Mouse (Mus musculus): ENCODE results near the gene 1600002K03Rik.

Gene 1600002K03Rik

DNA sequence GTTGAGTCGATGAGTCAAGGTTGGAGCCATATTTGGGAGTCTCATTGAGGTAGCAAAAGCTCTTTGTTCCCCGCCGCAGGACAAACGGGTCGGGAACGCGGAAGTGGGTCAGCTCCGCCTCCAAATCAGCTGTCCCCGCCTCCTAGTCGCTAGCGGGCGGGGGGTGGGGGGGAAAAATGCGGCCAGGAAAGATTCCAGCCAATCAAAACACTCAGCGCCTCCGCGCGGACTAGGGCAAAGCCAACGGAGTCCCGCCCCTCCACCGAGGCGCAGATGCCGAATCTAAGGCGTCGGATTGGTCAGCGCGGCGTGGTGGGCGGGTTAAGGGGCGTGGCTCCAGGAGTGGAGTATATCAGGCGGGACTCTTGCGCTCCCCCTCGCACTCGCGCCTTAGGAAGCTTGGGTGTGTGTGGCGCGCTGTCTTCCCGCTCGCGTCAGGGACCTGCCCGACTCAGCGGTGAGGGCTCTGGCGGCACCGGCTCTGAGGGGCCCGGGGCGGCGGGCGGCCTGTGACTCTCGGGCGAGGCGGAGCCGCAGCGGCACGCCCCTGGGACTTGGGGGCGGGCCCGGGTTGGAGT is 5.2 kb upstream of the 1600002K03Rik start:
- H3K4me3 ChIP-seq (replicated peaks; ENCODE audit: low read length), result peak overlapping the region; percentile 95
- TF ChIP-seq CTCF (conservative IDR thresholded peaks at IDR 0.05; ENCODE audit: low read length), result no peak
- TF ChIP-seq NANOG (IDR thresholded peaks at IDR 0.05; ENCODE audit: borderline replicate concordance, low read length), result no peak
- TF ChIP-seq POU5F1 (IDR thresholded peaks at IDR 0.05; ENCODE audit: borderline replicate concordance, low read length), result no peak

DNA sequence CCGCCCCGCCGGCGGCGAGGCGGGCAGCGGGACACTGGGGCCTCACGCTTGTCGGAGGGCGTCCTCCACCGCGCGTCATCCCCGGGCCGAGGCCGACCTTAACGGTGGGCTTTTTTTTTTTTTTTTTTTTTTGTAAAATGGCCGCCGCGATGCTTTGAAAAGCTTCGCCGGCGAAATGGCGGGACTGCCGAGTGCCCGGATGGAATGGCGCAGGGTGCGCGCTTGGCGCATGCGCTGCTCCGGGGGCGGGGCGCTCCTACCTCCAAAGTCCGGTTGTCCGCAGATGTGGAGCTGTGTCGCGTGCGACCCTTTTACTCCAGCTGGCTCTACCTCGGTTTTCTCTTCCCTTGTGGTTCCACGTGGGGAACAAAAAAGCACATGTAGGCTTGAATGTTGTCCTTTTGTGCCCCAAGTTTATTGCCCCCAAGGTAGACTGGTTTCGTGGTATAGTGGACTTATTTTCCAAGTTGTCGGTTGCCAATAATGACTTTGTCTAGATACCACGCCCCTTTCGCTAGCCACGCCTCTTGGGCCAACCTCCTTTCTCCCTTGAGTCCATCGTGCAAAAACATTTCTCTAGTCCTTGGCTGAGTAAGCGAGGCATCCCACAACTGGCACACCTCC is 4.6 kb upstream of the 1600002K03Rik start:
- TF ChIP-seq CTCF (conservative IDR thresholded peaks at IDR 0.05; ENCODE audit: low read length) (no peak), NANOG (IDR thresholded peaks at IDR 0.05; ENCODE audit: borderline replicate concordance, low read length) (no peak), POU5F1 (IDR thresholded peaks at IDR 0.05; ENCODE audit: borderline replicate concordance, low read length) (no peak)

More for the DNA sequence above, 5.2 kb upstream of the 1600002K03Rik start:
- no peaks in the 10 kb centered on the region for H3K9me3 ChIP-seq (ENCODE audit: low read length)
- no peaks in the 10 kb centered on the region for H3K27me3 ChIP-seq (ENCODE audit: insufficient read depth, low read length)
- peaks cover 87% of the 10 kb centered on the region for H3K4me1 ChIP-seq (replicated peaks; ENCODE audit: low read depth, low read length)
- peaks cover 39% of the 10 kb centered on the region for H3K36me3 ChIP-seq (ENCODE audit: insufficient read depth, low read length)

DNA sequence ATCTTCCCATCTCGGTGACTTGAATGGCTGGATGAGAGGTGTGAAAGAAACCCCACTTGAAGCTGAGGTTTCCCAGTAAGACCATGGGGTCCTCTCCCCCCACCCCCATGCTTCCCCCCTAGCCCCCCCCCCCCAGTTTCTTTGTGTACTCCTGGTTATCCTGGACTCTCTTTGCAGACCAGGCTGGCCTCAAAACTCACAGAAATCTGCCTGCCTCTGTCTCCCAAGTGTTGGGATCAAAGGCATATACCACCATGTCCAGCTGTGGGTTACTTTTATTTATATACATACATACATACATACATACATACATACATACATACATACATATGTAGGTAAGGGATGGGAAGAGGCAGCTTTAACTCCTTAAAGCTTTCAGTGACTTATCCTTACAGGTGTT is 3.7 kb upstream of the 1600002K03Rik start:
- TF ChIP-seq NANOG (IDR thresholded peaks at IDR 0.05; ENCODE audit: borderline replicate concordance, low read length) (no peak), POU5F1 (IDR thresholded peaks at IDR 0.05; ENCODE audit: borderline replicate concordance, low read length) (no peak), CTCF (conservative IDR thresholded peaks at IDR 0.05; ENCODE audit: low read length) (no peak)

More for the DNA sequence above, 4.6 kb upstream of the 1600002K03Rik start:
- no peaks in the 10 kb centered on the region for H3K27me3 ChIP-seq (ENCODE audit: insufficient read depth, low read length)
- peaks cover 39% of the 10 kb centered on the region for H3K36me3 ChIP-seq (ENCODE audit: insufficient read depth, low read length)
- H3K4me1 ChIP-seq (replicated peaks; ENCODE audit: low read depth, low read length), result peaks cover 81% of the 10 kb centered on the region
- peak overlapping the region; percentile 95 for H3K4me3 ChIP-seq (replicated peaks; ENCODE audit: low read length)
- H3K9me3 ChIP-seq (ENCODE audit: low read length), result no peaks in the 10 kb centered on the region

DNA sequence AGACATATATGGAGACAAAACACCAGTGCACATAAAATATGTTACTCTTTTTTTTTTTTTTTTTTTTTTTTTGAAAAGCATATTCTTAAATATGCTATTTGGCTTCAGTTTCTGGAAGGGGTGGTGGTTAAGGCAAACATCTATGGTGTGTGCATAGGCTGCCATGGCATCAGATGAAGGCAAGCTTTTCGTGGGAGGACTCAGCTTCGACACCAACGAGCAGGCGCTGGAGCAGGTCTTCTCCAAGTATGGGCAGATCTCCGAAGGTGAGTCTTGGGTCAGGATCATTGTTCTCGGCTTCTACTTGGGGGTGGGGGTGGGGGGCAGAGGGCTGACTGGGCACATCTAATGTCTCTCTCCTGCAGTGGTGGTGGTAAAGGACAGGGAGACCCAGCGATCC is 3.1 kb upstream of the 1600002K03Rik start:
- TF ChIP-seq CTCF (conservative IDR thresholded peaks at IDR 0.05; ENCODE audit: low read length) (no peak), NANOG (IDR thresholded peaks at IDR 0.05; ENCODE audit: borderline replicate concordance, low read length) (no peak), POU5F1 (IDR thresholded peaks at IDR 0.05; ENCODE audit: borderline replicate concordance, low read length) (no peak)
- Histone ChIP-seq H3K4me3 (replicated peaks; ENCODE audit: low read length) (peak overlapping the region; percentile 83), H3K9me3 (ENCODE audit: low read length) (no peaks in the 10 kb centered on the region), H3K27me3 (ENCODE audit: insufficient read depth, low read length) (no peaks in the 10 kb centered on the region), H3K36me3 (ENCODE audit: insufficient read depth, low read length) (peaks cover 46% of the 10 kb centered on the region), H3K4me1 (replicated peaks; ENCODE audit: low read depth, low read length) (peaks cover 80% of the 10 kb centered on the region)

More for the DNA sequence above, 3.7 kb upstream of the 1600002K03Rik start:
- Histone ChIP-seq H3K27me3 (ENCODE audit: insufficient read depth, low read length) (no peaks in the 10 kb centered on the region), H3K9me3 (ENCODE audit: low read length) (no peaks in the 10 kb centered on the region), H3K4me3 (replicated peaks; ENCODE audit: low read length) (peak overlapping the region; percentile 95), H3K36me3 (ENCODE audit: insufficient read depth, low read length) (peaks cover 40% of the 10 kb centered on the region), H3K4me1 (replicated peaks; ENCODE audit: low read depth, low read length) (peaks cover 80% of the 10 kb centered on the region)

DNA sequence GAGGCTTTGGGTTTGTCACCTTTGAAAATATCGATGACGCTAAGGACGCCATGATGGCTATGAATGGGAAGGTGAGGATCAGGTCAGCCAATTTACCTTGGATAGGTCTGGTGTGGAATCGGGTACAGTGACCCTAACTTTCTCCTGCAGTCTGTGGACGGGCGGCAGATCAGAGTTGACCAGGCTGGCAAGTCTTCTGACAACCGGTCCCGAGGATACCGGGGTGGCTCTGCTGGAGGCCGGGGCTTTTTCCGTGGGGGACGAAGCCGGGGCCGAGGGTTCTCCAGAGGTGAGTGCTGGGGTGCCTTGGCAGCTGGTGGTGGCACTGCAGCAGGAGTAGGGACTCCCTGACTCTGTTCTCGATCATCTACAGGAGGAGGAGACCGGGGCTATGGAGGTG is 2.7 kb upstream of the 1600002K03Rik start:
- H3K4me1 ChIP-seq (replicated peaks; ENCODE audit: low read depth, low read length), result peaks cover 80% of the 10 kb centered on the region
- no peaks in the 10 kb centered on the region for H3K9me3 ChIP-seq (ENCODE audit: low read length)
- H3K4me3 ChIP-seq (replicated peaks; ENCODE audit: low read length), result peak overlapping the region; percentile 83
- no peaks in the 10 kb centered on the region for H3K27me3 ChIP-seq (ENCODE audit: insufficient read depth, low read length)
- TF ChIP-seq POU5F1 (IDR thresholded peaks at IDR 0.05; ENCODE audit: borderline replicate concordance, low read length) (no peak), NANOG (IDR thresholded peaks at IDR 0.05; ENCODE audit: borderline replicate concordance, low read length) (no peak), CTCF (conservative IDR thresholded peaks at IDR 0.05; ENCODE audit: low read length) (no peak)
- peaks cover 48% of the 10 kb centered on the region for H3K36me3 ChIP-seq (ENCODE audit: insufficient read depth, low read length)

DNA sequence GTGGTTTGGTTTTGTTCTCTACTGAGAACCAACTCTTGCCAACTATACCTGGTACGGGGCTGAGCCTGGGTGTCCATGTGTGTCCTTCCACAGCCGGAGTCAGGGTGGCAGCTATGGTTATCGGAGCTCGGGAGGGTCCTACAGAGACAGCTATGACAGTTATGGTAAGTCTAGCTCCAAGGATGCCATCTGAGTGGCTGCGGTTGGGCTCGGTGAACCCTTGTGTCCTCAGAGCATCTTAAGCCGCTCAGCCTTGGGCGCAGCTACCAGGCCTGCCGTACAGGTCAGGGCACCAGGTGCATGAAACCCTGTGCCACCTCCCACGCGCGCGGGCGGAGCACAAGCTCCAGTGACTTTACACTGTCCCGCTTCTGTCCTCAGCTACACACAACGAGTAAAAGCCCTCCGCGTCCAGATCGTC is 2.1 kb upstream of the 1600002K03Rik start:
- H3K27me3 ChIP-seq (ENCODE audit: insufficient read depth, low read length), result no peaks in the 10 kb centered on the region

DNA sequence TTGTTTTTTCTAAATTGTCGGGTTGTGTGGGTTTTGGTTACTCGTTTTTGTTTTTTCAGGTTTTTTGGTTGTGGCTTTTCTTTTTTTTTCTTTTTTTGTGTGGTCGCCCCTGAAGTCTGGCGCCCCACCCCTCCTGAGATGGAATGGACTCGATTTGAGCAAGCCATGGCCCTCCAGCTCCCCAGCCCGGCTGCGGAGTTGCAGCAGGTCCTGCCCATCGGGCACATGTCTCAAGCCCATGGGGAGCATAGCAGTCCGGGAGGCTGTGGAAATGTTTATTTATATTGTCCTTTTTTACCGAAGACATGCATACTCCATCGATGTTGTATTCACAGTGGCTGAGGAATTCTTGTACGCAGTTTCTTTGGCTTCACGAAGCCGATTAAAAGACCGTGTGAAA is 1.5 kb upstream of the 1600002K03Rik start:
- Histone ChIP-seq H3K27me3 (ENCODE audit: insufficient read depth, low read length) (no peaks in the 10 kb centered on the region), H3K36me3 (ENCODE audit: insufficient read depth, low read length) (peaks cover 52% of the 10 kb centered on the region), H3K9me3 (ENCODE audit: low read length) (no peaks in the 10 kb centered on the region), H3K4me1 (replicated peaks; ENCODE audit: low read depth, low read length) (peaks cover 71% of the 10 kb centered on the region), H3K4me3 (replicated peaks; ENCODE audit: low read length) (peak overlapping the region; percentile 83)
- TF ChIP-seq POU5F1 (IDR thresholded peaks at IDR 0.05; ENCODE audit: borderline replicate concordance, low read length) (no peak), NANOG (IDR thresholded peaks at IDR 0.05; ENCODE audit: borderline replicate concordance, low read length) (no peak), CTCF (conservative IDR thresholded peaks at IDR 0.05; ENCODE audit: low read length) (no peak)

More for the DNA sequence above, 2.1 kb upstream of the 1600002K03Rik start:
- no peak for TF ChIP-seq POU5F1 (IDR thresholded peaks at IDR 0.05; ENCODE audit: borderline replicate concordance, low read length)
- TF ChIP-seq CTCF (conservative IDR thresholded peaks at IDR 0.05; ENCODE audit: low read length), result no peak
- TF ChIP-seq NANOG (IDR thresholded peaks at IDR 0.05; ENCODE audit: borderline replicate concordance, low read length), result no peak
- H3K9me3 ChIP-seq (ENCODE audit: low read length), result no peaks in the 10 kb centered on the region
- H3K4me3 ChIP-seq (replicated peaks; ENCODE audit: low read length), result peak overlapping the region; percentile 83
- peaks cover 48% of the 10 kb centered on the region for H3K36me3 ChIP-seq (ENCODE audit: insufficient read depth, low read length)
- H3K4me1 ChIP-seq (replicated peaks; ENCODE audit: low read depth, low read length), result peaks cover 75% of the 10 kb centered on the region

DNA sequence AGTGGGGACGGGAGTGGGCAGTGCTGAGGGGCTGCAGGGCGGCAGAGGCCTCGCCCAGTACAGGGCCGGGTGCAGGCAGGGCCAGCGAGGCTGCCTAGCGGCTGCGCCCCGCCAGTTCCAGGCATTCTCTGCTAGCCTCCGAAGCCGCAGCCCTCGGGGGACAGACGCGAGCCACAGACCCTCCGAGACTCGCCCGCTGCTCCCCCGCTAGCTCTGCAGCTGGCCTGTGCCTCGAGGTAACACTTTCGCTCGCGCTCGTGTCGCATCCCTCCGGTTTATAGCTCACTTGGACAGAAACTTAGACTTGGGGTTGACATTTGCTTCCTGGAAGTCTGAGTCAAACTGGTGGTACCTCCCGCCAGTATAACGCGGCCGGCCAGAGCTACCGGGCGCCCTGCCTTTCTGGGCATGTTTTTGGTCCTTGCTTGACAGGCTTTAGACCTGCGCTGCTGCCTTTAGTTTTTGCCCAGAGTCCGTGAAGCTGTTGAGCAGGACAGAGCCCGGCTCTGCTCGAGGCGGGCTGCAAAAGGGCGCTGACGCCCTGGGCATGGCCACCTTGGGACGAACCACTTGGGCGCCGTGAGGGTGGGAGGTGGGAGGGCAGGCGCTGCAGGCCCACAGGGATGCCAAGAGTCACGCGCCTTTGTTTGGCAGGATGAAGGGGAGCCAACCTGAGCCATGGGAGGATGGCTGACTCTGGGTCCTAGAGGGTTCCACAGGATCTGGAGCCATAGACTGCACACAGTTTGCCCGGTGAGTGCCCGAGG is 801 bp upstream of the 1600002K03Rik start:
- TF ChIP-seq POU5F1 (IDR thresholded peaks at IDR 0.05; ENCODE audit: borderline replicate concordance, low read length) (no peak), NANOG (IDR thresholded peaks at IDR 0.05; ENCODE audit: borderline replicate concordance, low read length) (no peak), CTCF (conservative IDR thresholded peaks at IDR 0.05; ENCODE audit: low read length) (no peak)
- no peaks in the 10 kb centered on the region for H3K27me3 ChIP-seq (ENCODE audit: insufficient read depth, low read length)
- peaks cover 65% of the 10 kb centered on the region for H3K4me1 ChIP-seq (replicated peaks; ENCODE audit: low read depth, low read length)
- H3K9me3 ChIP-seq (ENCODE audit: low read length), result no peaks in the 10 kb centered on the region
- peak overlapping the region; percentile 83 for H3K4me3 ChIP-seq (replicated peaks; ENCODE audit: low read length)
- peaks cover 57% of the 10 kb centered on the region for H3K36me3 ChIP-seq (ENCODE audit: insufficient read depth, low read length)
